Mouse (Mus musculus): ENCODE results near the gene Adamts10.

Gene Adamts10

DNA sequence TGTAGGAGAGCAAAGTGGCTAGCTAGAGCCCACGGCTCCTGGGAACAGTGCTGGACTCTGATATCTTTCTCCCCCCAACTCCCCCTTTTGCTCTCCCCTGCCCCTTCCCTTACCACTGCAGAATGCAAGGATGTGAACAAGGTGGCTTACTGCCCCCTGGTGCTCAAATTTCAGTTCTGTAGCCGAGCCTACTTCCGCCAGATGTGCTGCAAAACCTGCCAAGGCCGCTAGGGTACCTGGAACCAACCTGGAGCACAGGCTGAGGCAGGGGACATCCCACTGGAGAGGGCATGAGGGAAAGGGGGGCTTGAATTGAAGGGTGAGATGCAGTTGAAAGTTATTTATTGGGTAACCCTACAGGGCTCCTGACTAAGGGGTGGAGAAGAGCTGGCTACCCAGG, 29.0 kb downstream of the Adamts10 start:
- peak; percentile 20 to 44 for DNase-seq (ENCODE audit: low read depth in 2 of 2, low spot score in 2 of 2)

DNA sequence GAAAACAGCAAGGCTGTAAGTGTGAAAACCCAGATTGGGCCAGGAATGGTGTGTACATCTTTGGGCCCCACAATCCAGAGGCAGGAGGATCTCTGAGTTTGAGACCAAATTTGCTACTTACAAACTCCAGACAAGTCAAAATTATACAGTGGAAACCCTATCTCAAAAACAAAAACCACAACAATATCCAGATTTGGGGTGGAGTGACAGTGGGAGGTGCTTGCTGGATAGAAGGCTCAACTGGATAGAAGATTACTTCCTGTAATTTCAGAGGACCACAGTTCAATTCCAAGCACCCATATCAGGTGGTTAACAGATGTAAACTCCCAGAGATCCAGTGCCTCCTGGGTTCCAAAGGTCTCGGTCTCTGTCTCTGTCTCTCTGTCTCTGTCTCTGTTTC, 30.5 kb downstream of the Adamts10 start:
- DNase-seq (ENCODE audit: low read depth in 2 of 2, low spot score in 2 of 2) = no peak

DNA sequence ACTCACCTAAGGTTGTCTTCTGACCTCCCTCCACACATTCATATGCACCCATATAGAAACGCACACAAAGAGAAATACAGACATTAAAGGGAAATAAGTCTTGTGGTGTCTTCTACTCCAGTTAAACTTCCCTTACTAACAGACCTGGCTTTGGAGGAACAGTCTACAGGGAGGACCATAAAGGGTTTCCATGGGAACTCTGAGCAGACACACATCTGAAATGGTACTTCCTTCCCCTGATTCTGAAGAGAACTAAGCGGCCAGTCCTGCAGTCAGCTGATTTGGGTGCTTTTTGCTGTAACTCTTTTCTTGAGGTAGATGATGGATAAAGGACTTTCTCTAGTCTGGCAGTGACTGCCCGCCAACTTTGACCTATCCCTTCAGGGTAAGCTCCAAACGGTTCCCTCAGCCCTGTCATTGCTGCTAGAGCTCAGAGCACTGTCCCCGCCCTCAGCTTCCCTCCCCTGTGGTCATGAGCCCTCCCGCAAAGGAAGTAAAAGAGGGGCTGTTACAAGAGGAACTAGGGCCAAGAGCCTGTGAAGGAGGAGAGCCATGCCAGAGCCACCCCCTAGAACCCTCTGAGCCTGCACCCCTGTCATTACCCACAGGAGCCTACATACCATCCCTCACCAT, 31.3 kb downstream of the Adamts10 start, which contains the start of gene Myo1f:
Gene Myo1f, plus strand, starts transcription at position 485 of the 633 bp plus-strand sequence.
- peak; percentile 38 to 66 for DNase-seq (ENCODE audit: low read depth in 2 of 2, low spot score in 2 of 2)

DNA sequence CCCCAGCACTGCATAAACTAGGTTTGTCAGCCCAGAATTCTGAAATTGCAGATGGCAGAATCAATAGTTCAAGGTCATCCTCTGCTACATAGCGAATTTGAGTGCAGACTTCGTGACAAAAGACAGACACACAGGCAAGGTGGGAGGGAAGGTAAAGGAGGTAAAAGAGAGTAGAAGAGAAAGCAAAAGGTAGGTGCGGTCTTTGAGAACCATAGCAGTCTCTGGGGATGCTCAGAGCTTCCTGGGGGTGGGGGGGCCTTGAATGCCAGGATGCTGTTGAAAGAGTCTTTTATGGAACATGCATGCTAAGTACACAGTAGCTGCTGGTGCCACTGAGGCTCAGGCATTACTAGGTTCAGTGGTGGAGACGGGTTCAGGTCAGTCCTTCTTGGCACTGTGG, 33.9 kb downstream of the Adamts10 start:
- no peak for DNase-seq (ENCODE audit: low read depth in 2 of 2, low spot score in 2 of 2)

DNA sequence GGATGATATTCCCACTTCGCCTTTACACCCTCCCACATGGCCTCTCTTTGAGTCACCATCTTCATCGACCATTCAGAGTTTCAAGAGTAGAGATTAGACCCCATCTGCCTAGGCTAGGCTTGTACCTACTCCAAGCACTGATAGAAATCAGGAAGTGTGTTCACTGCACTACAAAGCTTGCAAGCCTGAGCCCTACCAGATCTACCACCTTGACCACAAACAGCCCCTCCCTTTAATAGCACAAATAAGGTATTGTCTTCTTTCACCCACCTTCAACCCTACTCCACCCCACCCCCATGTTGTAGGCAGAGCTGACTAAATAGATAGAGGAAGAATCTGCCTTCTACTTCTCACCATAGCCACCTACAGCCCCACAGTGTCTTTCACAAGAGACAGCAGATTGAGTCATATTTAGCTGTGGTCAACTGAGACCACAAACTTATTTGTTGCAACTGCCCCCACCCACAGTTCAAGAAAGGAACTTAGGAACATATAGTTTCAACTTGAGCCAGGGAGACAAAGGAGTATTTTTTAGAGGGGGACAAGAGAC, 39.6 kb downstream of the Adamts10 start:
- DNase-seq (ENCODE audit: low read depth in 2 of 2, low spot score in 2 of 2) = no peak

DNA sequence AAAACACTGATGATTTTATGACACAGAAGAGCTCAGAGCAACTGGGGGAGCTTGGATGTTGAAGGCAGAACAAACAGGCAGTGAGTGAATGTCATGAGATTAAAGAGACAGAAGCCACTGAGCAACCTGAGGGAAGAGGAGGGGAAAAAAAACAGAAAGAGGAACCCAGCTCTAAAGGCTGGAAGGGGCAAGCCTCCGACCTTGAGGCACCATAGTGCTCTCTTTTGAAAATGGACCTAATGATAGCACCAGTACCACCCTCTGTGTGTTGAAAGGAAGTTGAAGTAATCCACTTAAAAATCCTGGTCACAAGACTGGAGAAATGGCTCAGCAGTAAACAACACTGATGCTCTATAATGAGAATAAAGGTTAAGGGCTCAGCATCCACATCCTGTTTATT, 40.6 kb downstream of the Adamts10 start:
- peak in 1 of 2 experiments; percentile 13 for DNase-seq (ENCODE audit: low read depth in 2 of 2, low spot score in 2 of 2)

DNA sequence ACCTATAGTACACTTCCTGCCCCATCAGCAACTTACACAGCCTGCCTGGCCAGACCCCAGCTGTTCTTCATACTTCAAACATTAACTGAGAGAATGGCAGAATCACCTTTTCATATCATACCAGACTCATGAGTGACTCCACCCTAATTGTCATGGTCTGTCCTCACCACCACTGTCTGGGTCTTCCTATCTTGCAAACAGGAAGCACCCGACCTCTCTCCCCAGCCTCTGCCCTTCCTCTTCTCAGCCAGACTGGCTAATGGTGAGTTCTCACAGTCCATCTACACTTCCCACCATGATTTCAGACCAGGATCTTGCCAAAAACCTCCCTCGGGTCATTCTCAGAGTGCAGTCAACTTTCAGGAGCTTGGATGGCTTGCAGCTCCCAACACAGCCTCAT, 42.2 kb downstream of the Adamts10 start:
- no peak for DNase-seq (ENCODE audit: low read depth in 2 of 2, low spot score in 2 of 2)

DNA sequence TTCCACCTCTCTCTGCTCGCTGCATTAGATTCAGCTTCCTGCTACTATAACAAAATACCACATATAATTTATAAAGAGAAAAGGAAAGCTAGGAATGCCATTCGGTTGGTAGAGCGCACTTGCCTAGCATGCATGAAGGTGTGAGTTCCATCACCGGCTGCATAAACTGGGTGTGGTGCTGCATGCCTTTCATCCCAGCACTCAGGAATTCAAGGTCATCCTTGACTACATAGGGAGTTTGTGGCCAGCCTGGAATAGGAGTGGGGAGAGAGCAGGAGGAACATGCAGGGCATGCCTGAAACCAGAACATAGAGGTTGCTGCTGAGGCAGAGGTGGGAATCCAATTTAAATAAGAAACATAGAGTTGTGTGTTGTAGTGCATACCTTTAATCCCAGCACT, 60.1 kb downstream of the Adamts10 start:
- DNase-seq (ENCODE audit: low read depth in 2 of 2, low spot score in 2 of 2) = no peak

DNA sequence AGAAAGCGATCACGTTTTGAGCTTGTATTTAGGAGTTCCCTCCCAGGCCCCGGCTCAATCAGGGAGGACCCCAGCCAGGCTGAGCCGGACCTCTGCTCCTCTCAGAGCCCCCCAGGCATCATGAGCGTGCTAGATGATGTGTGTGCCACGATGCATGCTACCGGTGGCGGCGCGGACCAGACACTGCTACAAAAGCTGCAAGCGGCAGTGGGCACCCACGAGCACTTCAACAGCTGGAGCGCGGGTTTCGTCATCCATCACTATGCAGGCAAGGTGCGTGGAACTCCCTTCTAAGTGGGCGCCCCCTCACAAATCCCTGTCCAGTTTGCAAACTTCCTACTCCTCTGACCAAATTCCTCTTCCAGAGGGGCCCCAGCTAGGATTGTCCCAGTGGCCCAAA, 62.0 kb downstream of the Adamts10 start:
- DNase-seq (ENCODE audit: low read depth in 2 of 2, low spot score in 2 of 2) = no peak

DNA sequence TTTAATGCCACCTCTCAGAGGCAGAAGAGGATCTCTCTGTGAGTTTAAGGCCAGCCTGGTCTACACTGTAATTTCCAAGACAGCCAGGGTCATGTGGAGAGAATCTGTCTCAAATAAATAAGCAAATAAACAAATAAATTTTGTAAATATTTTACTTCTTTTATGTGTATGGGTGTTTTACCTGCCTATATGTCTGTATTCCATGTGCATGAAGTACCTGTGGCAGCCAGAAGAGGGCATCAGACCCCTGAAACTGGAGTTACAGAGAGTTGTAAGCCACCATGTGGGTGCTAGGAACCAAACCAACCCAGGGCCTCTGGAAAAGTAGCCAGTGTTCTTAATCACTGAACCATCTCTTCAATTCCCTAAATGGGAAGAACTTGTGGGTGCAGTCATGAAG, 73.3 kb downstream of the Adamts10 start:
- no peak for DNase-seq (ENCODE audit: low read depth in 2 of 2, low spot score in 2 of 2)

DNA sequence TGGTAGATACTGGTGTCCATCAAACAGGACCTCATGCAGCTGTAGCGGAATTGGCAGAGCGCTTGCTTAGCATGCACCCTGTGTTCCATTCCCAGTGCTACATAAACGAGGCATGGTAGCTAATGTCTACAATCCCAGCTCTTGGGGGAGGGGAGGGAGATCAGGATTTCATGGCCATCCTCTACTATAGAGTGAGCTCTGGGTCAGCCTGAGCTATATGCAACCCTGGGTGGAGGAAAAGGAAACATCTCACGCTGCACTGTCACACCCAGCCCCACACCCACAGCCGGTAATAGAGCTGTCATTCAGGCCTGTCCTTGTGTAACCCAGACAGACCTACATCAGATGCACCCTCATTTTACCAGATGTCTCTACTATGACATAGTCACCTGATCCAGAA, 74.5 kb downstream of the Adamts10 start:
- DNase-seq (ENCODE audit: low read depth in 2 of 2, low spot score in 2 of 2) = no peak

DNA sequence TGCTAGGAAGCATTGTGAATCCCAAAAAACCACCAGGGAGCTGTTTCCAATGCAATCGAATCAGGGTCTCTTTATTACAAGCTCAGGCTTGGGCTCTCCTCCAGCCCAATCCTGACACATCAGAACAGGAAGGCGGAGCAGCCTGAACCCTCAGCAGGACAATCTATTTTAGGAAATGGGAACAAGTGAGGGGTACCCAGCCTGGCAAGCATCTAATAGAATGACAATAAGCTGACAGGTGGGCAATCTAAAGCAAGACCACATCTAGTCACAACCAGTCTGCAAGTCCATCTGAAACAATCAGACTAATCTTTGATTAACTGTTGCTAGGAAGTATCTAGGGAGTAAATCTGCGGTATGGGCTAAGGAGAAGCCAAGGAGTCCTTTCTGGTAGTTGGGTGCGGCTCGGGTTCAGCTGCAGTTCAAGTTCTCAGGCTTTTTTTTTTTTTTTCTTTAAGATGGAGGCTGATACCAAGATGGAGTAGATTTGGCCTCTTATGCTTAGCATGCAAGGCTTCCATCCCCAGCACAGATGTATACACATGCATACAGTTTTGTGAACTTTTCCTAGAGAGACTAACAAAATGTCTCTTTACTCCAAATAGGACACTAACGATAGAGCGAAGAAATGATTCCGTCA, 76.0 kb downstream of the Adamts10 start:
- no peak for DNase-seq (ENCODE audit: low read depth in 2 of 2, low spot score in 2 of 2)

DNA sequence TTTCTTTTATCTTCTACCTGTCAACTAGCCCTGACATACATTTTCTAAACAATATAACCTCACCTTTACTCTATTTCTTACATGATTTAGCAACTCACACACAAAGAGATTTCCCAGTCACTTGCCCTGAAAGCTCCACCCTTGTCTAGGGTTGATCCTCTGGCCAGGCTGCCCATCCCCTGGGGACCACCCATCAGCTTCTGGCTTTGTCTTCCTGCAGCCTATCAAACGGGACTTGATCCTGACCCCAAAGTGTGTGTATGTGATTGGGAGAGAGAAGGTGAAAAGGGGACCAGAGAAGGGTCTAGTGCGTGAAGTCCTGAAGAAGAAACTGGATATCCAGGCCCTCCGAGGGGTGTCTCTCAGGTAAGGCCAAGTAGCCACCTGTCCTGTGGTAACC, 76.8 kb downstream of the Adamts10 start:
- DNase-seq (ENCODE audit: low read depth in 2 of 2, low spot score in 2 of 2) = no peak

DNA sequence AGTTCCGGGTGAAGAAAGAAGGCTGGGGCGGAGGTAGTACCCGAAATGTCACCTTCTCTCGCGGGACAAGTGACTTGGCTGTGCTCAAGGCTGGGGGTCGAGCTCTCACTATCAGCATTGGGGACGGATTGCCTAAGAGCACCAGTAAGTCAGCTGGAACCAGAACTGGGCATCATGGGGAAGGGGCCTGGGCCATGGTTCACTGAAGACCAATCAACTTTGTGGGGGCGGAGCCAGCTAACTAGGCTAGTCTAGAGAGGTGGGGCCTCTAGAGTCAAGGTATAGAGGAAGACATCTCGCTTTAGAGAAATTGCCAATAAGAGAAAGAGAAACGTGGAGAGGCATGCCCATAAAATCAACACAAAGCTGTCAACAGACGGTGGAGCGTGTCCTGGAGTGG, 77.9 kb downstream of the Adamts10 start:
- no peak for DNase-seq (ENCODE audit: low read depth in 2 of 2, low spot score in 2 of 2)
